Mouse (Mus musculus) spleen, adult 2 months (tissue): ENCODE data around the gene Spem2.

Experiments used
- CTCF ChIP-seq: fragments of 200-500 bp; IDR thresholded peaks from 2 replicates; pipeline ENCODE4 v1.5.1; 2011; ENCODE audit warnings: mild to moderate bottlenecking, inconsistent platforms; ENCODE audit not compliant: insufficient read depth, insufficient read length, insufficient replicate concordance; ENCODE audit errors: extremely low read depth
- POLR2A ChIP-seq: fragments of 200-500 bp; IDR thresholded peaks from 2 replicates; pipeline ENCODE4 v1.6.1; 2011; ENCODE audit warnings: low read depth, low read length, inconsistent platforms

DNA sequence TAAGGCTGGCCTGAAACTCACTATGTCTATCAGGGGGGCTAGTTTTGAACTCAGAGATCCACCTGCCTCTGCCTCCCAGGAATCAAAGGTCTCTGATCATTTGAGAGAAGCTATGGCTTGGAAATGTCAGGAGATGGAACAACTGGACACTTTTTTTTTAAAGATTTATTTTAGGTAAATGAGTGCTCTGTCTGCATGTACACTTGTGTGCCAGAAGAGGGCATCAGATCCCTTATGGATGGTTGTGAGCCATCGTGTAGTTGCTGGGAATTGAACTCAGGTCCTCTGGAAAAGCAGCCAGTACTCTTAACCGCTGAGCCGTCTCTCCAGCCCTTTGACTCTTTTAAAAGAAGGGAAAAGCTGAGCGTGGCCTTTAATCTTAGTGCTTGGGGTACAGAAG, 11.9 kb downstream of the Spem2 start:
- TF ChIP-seq POLR2A (no peak), CTCF (no peak)
